Comparison of ENCODE assay signal across 26 mouse cellular contexts in genomic region chr8:118410341-118410970, GRCm38 (mm10).
A peak's percentile ranks its signal among the peaks of the same experiment; 100 is the strongest.
DNase-seq lines count a peak whose midpoint lies in the region; ATAC-seq lines count a peak whose summit lies in the region.
"Had no signal": no experiment of that assay in that cellular context is flagged by ENCODE, and none has a peak within 500 bp of the region (broad histone marks: within the 10 kb centered on the region; RNA-seq: fewer than 3 reads in every experiment).

No protein-coding gene starts in this region.

- peak; percentile 10 to 24 for DNase-seq in kidney, adult 8-10 months
- DNase-seq in kidney, postnatal 10 days: no peak
- peak; percentile 57 for DNase-seq in kidney, adult 9 months
- no peak for DNase-seq in cerebellum, postnatal 4 days (ENCODE audit: low spot score in 2 of 2)
- no peak for DNase-seq in layer of hippocampus, adult 9-11 months
- DNase-seq: adrenal gland, postnatal 14 days; cerebellum, adult 11-12 months; cerebellum, postnatal 10 days; gastrocnemius, adult 2 months; gastrocnemius, postnatal 36 days; heart, adult 2 months; heart, postnatal 10 days; thymus, postnatal 14 days had no signal

- no peak overlapping the region for H3K4me3 ChIP-seq in hindbrain, embryonic 12.5 days
- H3K4me3 ChIP-seq in hindbrain, embryonic 16.5 days (ENCODE audit: low read length): no peak overlapping the region
- H3K4me3 ChIP-seq: erythroblast, embryonic 14.5 days; gastrocnemius, adult 2 months; heart, adult 2 months; heart, embryonic 13.5 days; limb, embryonic 13.5 days; lung, embryonic 15.5 days; midbrain, embryonic 10.5 days; myocyte; neural tube, embryonic 12.5 days had no signal

- no peak overlapping the region for H3K9ac ChIP-seq in hindbrain, embryonic 12.5 days
- no peak overlapping the region for H3K9ac ChIP-seq in hindbrain, embryonic 16.5 days (ENCODE audit: low read depth, low read length)
- H3K9ac ChIP-seq: heart, embryonic 13.5 days; limb, embryonic 13.5 days; lung, embryonic 15.5 days; neural tube, embryonic 12.5 days had no signal

- no peaks in the 10 kb centered on the region for H3K36me3 ChIP-seq in hindbrain, embryonic 12.5 days
- H3K36me3 ChIP-seq in hindbrain, embryonic 16.5 days (ENCODE audit: control insufficient read depth, insufficient read depth, low read length): no peaks in the 10 kb centered on the region
- H3K36me3 ChIP-seq: G1E; heart, embryonic 13.5 days; limb, embryonic 13.5 days; lung, embryonic 15.5 days; midbrain, embryonic 10.5 days; neural tube, embryonic 12.5 days had no signal

- H3K4me1 ChIP-seq in hindbrain, embryonic 12.5 days: no peaks in the 10 kb centered on the region
- H3K4me1 ChIP-seq in hindbrain, embryonic 16.5 days (ENCODE audit: control insufficient read depth, insufficient read depth, low read depth, low read length): no peaks in the 10 kb centered on the region
- H3K4me1 ChIP-seq: limb, embryonic 13.5 days; lung, embryonic 15.5 days; midbrain, embryonic 10.5 days; neural tube, embryonic 12.5 days had no signal

- H3K4me2 ChIP-seq in hindbrain, embryonic 12.5 days (replicated peaks): no peak overlapping the region
- no peak overlapping the region for H3K4me2 ChIP-seq in hindbrain, embryonic 16.5 days (ENCODE audit: low read length)
- H3K4me2 ChIP-seq: heart, embryonic 13.5 days; limb, embryonic 13.5 days; liver, embryonic 11.5 days; lung, embryonic 15.5 days; neural tube, embryonic 12.5 days had no signal

- H3K27me3 ChIP-seq in hindbrain, embryonic 12.5 days: no peaks in the 10 kb centered on the region
- H3K27me3 ChIP-seq in hindbrain, embryonic 16.5 days (replicated peaks; ENCODE audit: control insufficient read depth, insufficient read depth, low read length): no peaks in the 10 kb centered on the region
- H3K27me3 ChIP-seq: heart, embryonic 13.5 days; limb, embryonic 13.5 days; lung, embryonic 15.5 days; neural tube, embryonic 12.5 days had no signal

- 77% methylated on average over 4 of the region's 4 CpGs for WGBS in hindbrain, embryonic 12.5 days
- 63% methylated on average over 4 of the region's 4 CpGs for WGBS in hindbrain, embryonic 16.5 days

- H3K27ac ChIP-seq in hindbrain, embryonic 12.5 days: 0 out of 2 replicates have a peak overlapping the region, but pooled peaks have one; percentile 17
- no peak overlapping the region for H3K27ac ChIP-seq in hindbrain, embryonic 16.5 days (ENCODE audit: low read depth, low read length)
- H3K27ac ChIP-seq: gastrocnemius, adult 2 months; heart, adult 2 months; heart, embryonic 13.5 days; limb, embryonic 13.5 days; lung, embryonic 15.5 days; midbrain, embryonic 10.5 days; neural tube, embryonic 12.5 days had no signal

- H3K9me3 ChIP-seq in hindbrain, embryonic 12.5 days (replicated peaks): no peaks in the 10 kb centered on the region
- H3K9me3 ChIP-seq in hindbrain, embryonic 16.5 days (ENCODE audit: control insufficient read depth, low read length): peaks cover 4% of the 10 kb centered on the region
- H3K9me3 ChIP-seq: limb, embryonic 13.5 days; lung, embryonic 15.5 days; midbrain, embryonic 10.5 days; neural tube, embryonic 12.5 days had no signal

- no peak for ATAC-seq in hindbrain, embryonic 12.5 days (ENCODE audit: low FRiP score)
- ATAC-seq in hindbrain, embryonic 16.5 days: no peak
- ATAC-seq: forebrain, embryonic 16.5 days; intestine, embryonic 16.5 days had no signal

Comparison
In these comparisons a context has a peak if more than half of its experiments do, and no peak if none do; other contexts are left out.
1. DNase-seq: peak in kidney, adult 8-10 months (2 of 2) and kidney, adult 9 months (single experiment); none in kidney, postnatal 10 days (single experiment), cerebellum, postnatal 4 days (0 of 2) and layer of hippocampus, adult 9-11 months (single experiment).